Mouse (Mus musculus): ENCODE data around the gene Dpf1.

Dpf1 gene

GRCm38 (mm10) chr7:29309749-29310148 lies 6.0 kb downstream of the Dpf1 start:
- DNase-seq (ENCODE audit: low read depth, low spot score), result no peak

GRCm38 (mm10) chr7:29313051-29313450 lies 9.3 kb downstream of the Dpf1 start:
- DNase-seq (ENCODE audit: low read depth, low spot score), result no peak

GRCm38 (mm10) chr7:29313572-29314261 lies 10.0 kb downstream of the Dpf1 start:
- DNase-seq (ENCODE audit: low read depth, low spot score), result no peak

- no peak for DNase-seq (ENCODE audit: low read depth, low spot score)
Measured at GRCm38 (mm10) chr7:29314844-29315628, 11.3 kb downstream of the Dpf1 start.

- DNase-seq (ENCODE audit: low read depth, low spot score), result no peak
Measured at GRCm38 (mm10) chr7:29316137-29316734, 12.5 kb downstream of the Dpf1 start.

- no peak for DNase-seq (ENCODE audit: low read depth, low spot score)
Measured at GRCm38 (mm10) chr7:29316976-29317375, 13.2 kb downstream of the Dpf1 start.

- DNase-seq (ENCODE audit: low read depth, low spot score), result peak; percentile 81
Measured at GRCm38 (mm10) chr7:29317558-29317957, 13.8 kb downstream of the Dpf1 start.

- DNase-seq (ENCODE audit: low read depth, low spot score), result no peak
Measured at GRCm38 (mm10) chr7:29318115-29318911, 14.6 kb downstream of the Dpf1 start.

- no peak for DNase-seq (ENCODE audit: low read depth, low spot score)
Measured at GRCm38 (mm10) chr7:29319337-29320307, 15.9 kb downstream of the Dpf1 start.

GRCm38 (mm10) chr7:29327087-29327486 lies 23.3 kb downstream of the Dpf1 start:
- DNase-seq (ENCODE audit: low read depth, low spot score), result no peak

GRCm38 (mm10) chr7:29328984-29329383 lies 25.2 kb downstream of the Dpf1 start:
- DNase-seq (ENCODE audit: low read depth, low spot score), result no peak

- no peak for DNase-seq (ENCODE audit: low read depth, low spot score)
Measured at GRCm38 (mm10) chr7:29334156-29334555, 30.4 kb downstream of the Dpf1 start.

- DNase-seq (ENCODE audit: low read depth, low spot score), result no peak
Measured at GRCm38 (mm10) chr7:29335276-29335675, 31.5 kb downstream of the Dpf1 start.

GRCm38 (mm10) chr7:29335841-29336671 lies 32.3 kb downstream of the Dpf1 start:
- no peak for DNase-seq (ENCODE audit: low read depth, low spot score)

GRCm38 (mm10) chr7:29336795-29337319 lies 33.1 kb downstream of the Dpf1 start:
- no peak for DNase-seq (ENCODE audit: low read depth, low spot score)

GRCm38 (mm10) chr7:29337766-29338165 lies 34.0 kb downstream of the Dpf1 start:
- no peak for DNase-seq (ENCODE audit: low read depth, low spot score)

- DNase-seq (ENCODE audit: low read depth, low spot score), result no peak
Measured at GRCm38 (mm10) chr7:29338351-29338919, 34.7 kb downstream of the Dpf1 start.

GRCm38 (mm10) chr7:29338984-29339679 lies 35.4 kb downstream of the Dpf1 start:
- no peak for DNase-seq (ENCODE audit: low read depth, low spot score)

GRCm38 (mm10) chr7:29340247-29340646 lies 36.5 kb downstream of the Dpf1 start:
- no peak for DNase-seq (ENCODE audit: low read depth, low spot score)

All from brain, embryonic 18.5 days (tissue).